Mouse (Mus musculus): ENCODE results near the gene Olfr1018. TPM values are rescaled to one million over a fixed set of nuclear protein-coding genes. Genes with fewer than 3 reads are reported as not detected.

The Olfr1018 gene
- polyA plus RNA-seq, 1 experiment: not detected

DNA sequence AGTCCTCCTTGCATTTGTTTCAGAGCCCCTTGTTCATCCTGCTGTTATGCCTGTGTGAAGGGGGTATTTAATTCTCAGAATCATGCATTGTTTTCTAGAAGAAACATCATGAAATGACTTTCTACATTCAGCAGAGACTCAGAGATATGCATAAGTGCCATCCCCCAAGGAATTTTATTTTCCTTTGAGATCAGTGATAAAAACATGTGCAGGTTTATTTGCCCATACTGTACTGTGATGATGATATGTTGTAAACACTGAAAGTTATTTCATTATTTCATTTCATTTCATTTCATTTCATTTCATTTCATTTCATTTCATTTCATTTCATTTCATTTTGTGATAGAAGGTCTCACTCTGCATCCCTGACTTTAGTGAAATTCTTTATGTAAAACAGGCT, 27.1 kb downstream of the Olfr1018 start, which contains the start of gene Olfr1019:
Gene Olfr1019 (minus strand): TSS at position 101 of the 400 bp plus-strand sequence.
- Histone ChIP-seq H3K4me3 (ENCODE audit: insufficient read depth, poor library complexity, severe bottlenecking) (no peak within 1 kb of the TSS), H3K27me3 (ENCODE audit: control insufficient read depth, insufficient read depth, insufficient read length) (no peaks in the 10 kb centered on the region), H3ac (ENCODE audit: control insufficient read depth, insufficient read length, low read depth) (no peak within 1 kb of the TSS), H3K79me2 (ENCODE audit: control insufficient read depth, insufficient read depth) (no peaks in the 10 kb centered on the region), H3K79me3 (ENCODE audit: low read depth) (no peaks in the 10 kb centered on the region), H3K36me3 (ENCODE audit: control insufficient read depth, insufficient read depth) (no peaks in the 10 kb centered on the region)
- TF ChIP-seq USF1 (IDR thresholded peaks at IDR 0.05; ENCODE audit: low read depth) (no peak), CTCF (IDR thresholded peaks at IDR 0.05; ENCODE audit: control insufficient read depth, insufficient read depth, insufficient read length) (no peak), FOSL1 (IDR thresholded peaks at IDR 0.05; ENCODE audit: insufficient read depth, low read length, poor library complexity, severe bottlenecking) (no peak), CEBPB (IDR thresholded peaks at IDR 0.05; ENCODE audit: low read depth) (no peak), MAX (IDR thresholded peaks at IDR 0.05) (no peak), MYOD1 (IDR thresholded peaks at IDR 0.05; ENCODE audit: control insufficient read depth, insufficient read length, low read depth) (no peak)

- Histone ChIP-seq H3ac (ENCODE audit: control insufficient read depth, insufficient read length, low read depth) (no peak within 1 kb of the TSS), H3K36me3 (ENCODE audit: control insufficient read depth, insufficient read depth) (no peaks in the 10 kb centered on the region), H3K79me3 (ENCODE audit: low read depth) (no peaks in the 10 kb centered on the region), H3K4me3 (ENCODE audit: insufficient read depth, poor library complexity, severe bottlenecking) (no peak within 1 kb of the TSS), H3K79me2 (ENCODE audit: control insufficient read depth, insufficient read depth) (no peaks in the 10 kb centered on the region), H3K27me3 (ENCODE audit: control insufficient read depth, insufficient read depth, insufficient read length) (no peaks in the 10 kb centered on the region)
- TF ChIP-seq MYOG (IDR thresholded peaks at IDR 0.05; ENCODE audit: control insufficient read depth, extremely low read depth, insufficient read length) (no peak), CTCF (IDR thresholded peaks at IDR 0.05; ENCODE audit: control insufficient read depth, insufficient read depth, insufficient read length) (no peak), FOSL1 (IDR thresholded peaks at IDR 0.05; ENCODE audit: insufficient read depth, low read length, poor library complexity, severe bottlenecking) (no peak), USF1 (IDR thresholded peaks at IDR 0.05; ENCODE audit: low read depth) (no peak), MYOD1 (IDR thresholded peaks at IDR 0.05; ENCODE audit: control insufficient read depth, insufficient read length, low read depth) (no peak), CEBPB (IDR thresholded peaks at IDR 0.05; ENCODE audit: low read depth) (no peak), MAX (IDR thresholded peaks at IDR 0.05) (no peak)
Observed at GRCm38 (mm10) chr2:85846730-85847129, 28.5 kb downstream of the Olfr1018 start, which contains the start of gene Olfr1020. Olfr1020 (plus strand) TSS chr2:85847030.

- TF ChIP-seq FOSL1 (IDR thresholded peaks at IDR 0.05; ENCODE audit: insufficient read depth, low read length, poor library complexity, severe bottlenecking): no peak
- TF ChIP-seq CEBPB (IDR thresholded peaks at IDR 0.05; ENCODE audit: low read depth): no peak
- TF ChIP-seq MYOG (IDR thresholded peaks at IDR 0.05; ENCODE audit: control insufficient read depth, extremely low read depth, insufficient read length): no peak
- Histone ChIP-seq H3K4me3 (ENCODE audit: insufficient read depth, poor library complexity, severe bottlenecking) (no peak within 1 kb of the TSS), H3ac (ENCODE audit: control insufficient read depth, insufficient read length, low read depth) (no peak within 1 kb of the TSS), H3K27me3 (ENCODE audit: control insufficient read depth, insufficient read depth, insufficient read length) (no peaks in the 10 kb centered on the region), H3K36me3 (ENCODE audit: control insufficient read depth, insufficient read depth) (no peaks in the 10 kb centered on the region), H3K79me3 (ENCODE audit: low read depth) (no peaks in the 10 kb centered on the region), H3K79me2 (ENCODE audit: control insufficient read depth, insufficient read depth) (no peaks in the 10 kb centered on the region)
Observed at GRCm38 (mm10) chr2:85868294-85868693, 50.0 kb downstream of the Olfr1018 start, which contains the start of gene Olfr1022. Olfr1022 (plus strand) TSS chr2:85868594.

Other genes with a start within 250 kb of the Olfr1018 start
- not detected for gene Olfr996, start 239.3 kb upstream of the Olfr1018 start, polyA plus RNA-seq (2012; fragmentation: generic; extraction: Trizol)
- gene Olfr998, start 229.5 kb upstream of the Olfr1018 start, polyA plus RNA-seq (2012; fragmentation: generic; extraction: Trizol): not detected
- gene Olfr1000, start 206.6 kb upstream of the Olfr1018 start, polyA plus RNA-seq (2012; fragmentation: generic; extraction: Trizol): not detected
- not detected for gene Olfr1002, start 167.8 kb upstream of the Olfr1018 start, polyA plus RNA-seq (2012; fragmentation: generic; extraction: Trizol)
- gene Olfr154, start 154.0 kb upstream of the Olfr1018 start, polyA plus RNA-seq (2012; fragmentation: generic; extraction: Trizol): not detected
- gene Olfr1006, start 139.7 kb upstream of the Olfr1018 start, polyA plus RNA-seq (2012; fragmentation: generic; extraction: Trizol): not detected
- gene Olfr1008, start 129.0 kb upstream of the Olfr1018 start, polyA plus RNA-seq (2012; fragmentation: generic; extraction: Trizol): not detected
- gene Olfr1009, start 103.1 kb upstream of the Olfr1018 start, polyA plus RNA-seq (2012; fragmentation: generic; extraction: Trizol): not detected
- not detected for gene Olfr1012, start 55.7 kb upstream of the Olfr1018 start, polyA plus RNA-seq (2012; fragmentation: generic; extraction: Trizol)
- not detected for gene Olfr1013, start 51.4 kb upstream of the Olfr1018 start, polyA plus RNA-seq (2012; fragmentation: generic; extraction: Trizol)
- not detected for gene Olfr1014, start 45.8 kb upstream of the Olfr1018 start, polyA plus RNA-seq (2012; fragmentation: generic; extraction: Trizol)
- gene Olfr1015, start 36.5 kb upstream of the Olfr1018 start, polyA plus RNA-seq (2012; fragmentation: generic; extraction: Trizol): not detected
- not detected for gene Olfr1016, start 15.9 kb upstream of the Olfr1018 start, polyA plus RNA-seq (2012; fragmentation: generic; extraction: Trizol)
- gene Olfr1019, start 27.0 kb downstream of the Olfr1018 start, polyA plus RNA-seq (2012; fragmentation: generic; extraction: Trizol): not detected
- not detected for gene Olfr1020, start 28.6 kb downstream of the Olfr1018 start, polyA plus RNA-seq (2012; fragmentation: generic; extraction: Trizol)
- gene Olfr1022, start 50.1 kb downstream of the Olfr1018 start, polyA plus RNA-seq (2012; fragmentation: generic; extraction: Trizol): not detected
- gene Olfr1023, start 67.2 kb downstream of the Olfr1018 start, polyA plus RNA-seq (2012; fragmentation: generic; extraction: Trizol): not detected
- not detected for gene Olfr1024, start 86.6 kb downstream of the Olfr1018 start, polyA plus RNA-seq (2012; fragmentation: generic; extraction: Trizol)
- gene Olfr1025-ps1, start 96.7 kb downstream of the Olfr1018 start, polyA plus RNA-seq (2012; fragmentation: generic; extraction: Trizol): not detected
- gene Olfr1026, start 103.1 kb downstream of the Olfr1018 start, polyA plus RNA-seq (2012; fragmentation: generic; extraction: Trizol): not detected
- gene Olfr1028, start 132.0 kb downstream of the Olfr1018 start, polyA plus RNA-seq (2012; fragmentation: generic; extraction: Trizol): not detected
- not detected for gene Olfr1029, start 155.4 kb downstream of the Olfr1018 start, polyA plus RNA-seq (2012; fragmentation: generic; extraction: Trizol)
- gene Olfr1030, start 160.8 kb downstream of the Olfr1018 start, polyA plus RNA-seq (2012; fragmentation: generic; extraction: Trizol): not detected
- gene Olfr1031, start 171.8 kb downstream of the Olfr1018 start, polyA plus RNA-seq (2012; fragmentation: generic; extraction: Trizol): not detected
- gene Olfr1032, start 187.1 kb downstream of the Olfr1018 start, polyA plus RNA-seq (2012; fragmentation: generic; extraction: Trizol): not detected
- gene Olfr1033, start 202.2 kb downstream of the Olfr1018 start, polyA plus RNA-seq (2012; fragmentation: generic; extraction: Trizol): not detected
- not detected for gene Olfr1034, start 227.4 kb downstream of the Olfr1018 start, polyA plus RNA-seq (2012; fragmentation: generic; extraction: Trizol)